Mouse (Mus musculus) forebrain, postnatal 0 days (tissue): ENCODE data around the gene Senp1. TPM values are rescaled to one million over a fixed set of nuclear protein-coding genes. Genes with fewer than 3 reads are reported as not detected.

Experiments
- ATAC-seq: fragments of 200-750 bp; cut with Nextera tagmentation; 2 replicates; pipeline ENCODE4 v1.8.0; 2017; ENCODE audit warnings: mild to moderate bottlenecking, moderate library complexity
- DNase-seq: peaks from one replicate; pipeline ENCODE4 v3.0.0-alpha.2; 2015
- H3K27ac ChIP-seq: fragments of 300-500 bp; sonication (generic); 2 replicates; pipeline ENCODE4 v1.5.1; 2014; ENCODE audit warnings: low read depth, mild to moderate bottlenecking, antibody characterized with exemption, low read length, moderate library complexity, mixed read lengths
- H3K27me3 ChIP-seq: fragments of 300-500 bp; sonication (generic); 2 replicates; pipeline ENCODE4 v1.6.1; 2014; ENCODE audit warnings: mild to moderate bottlenecking, low read length, mixed read lengths; ENCODE audit not compliant: insufficient read depth
- H3K36me3 ChIP-seq: fragments of 300-500 bp; sonication (generic); 2 replicates; pipeline ENCODE4 v1.6.1; 2014; ENCODE audit warnings: mild to moderate bottlenecking, moderate library complexity; ENCODE audit not compliant: insufficient read depth
- H3K4me1 ChIP-seq: fragments of 300-500 bp; sonication (generic); 2 replicates; pipeline ENCODE4 v1.6.1; 2014; ENCODE audit warnings: antibody characterized with exemption; ENCODE audit not compliant: insufficient read depth
- H3K4me2 ChIP-seq: fragments of 300-500 bp; sonication (generic); 2 replicates; pipeline ENCODE4 v1.6.1; 2014; ENCODE audit warnings: low read depth, mild to moderate bottlenecking, moderate library complexity
- H3K4me3 ChIP-seq: fragments of 300-500 bp; sonication (generic); 2 replicates; pipeline ENCODE4 v1.5.1; 2014; ENCODE audit warnings: low read depth, low read length, mixed read lengths
- H3K9ac ChIP-seq: fragments of 300-500 bp; sonication (generic); 2 replicates; pipeline ENCODE4 v1.6.1; 2014; ENCODE audit warnings: mild to moderate bottlenecking
- H3K9me3 ChIP-seq: fragments of 300-500 bp; sonication (generic); 2 replicates; pipeline ENCODE4 v1.6.1; 2016; ENCODE audit warnings: low read length
- CTCF ChIP-seq: sonication (generic); IDR thresholded peaks from 2 replicates; pipeline ENCODE4 v1.5.1; 2016; ENCODE audit warnings: antibody characterized with exemption, control low read depth, low read depth
- WGBS: fragments of 180-500 bp; shearing (Covaris S2); extraction: QIAGEN DNeasy Blood & Tissue Kit; methylation state at CpG from one replicate; pipeline ENCODE4 v1.1.7; 2014; 5-methylcytosine and 5-hydroxymethylcytosine counted together
- polyA plus RNA-seq: library from polyadenylated mRNA; unstranded; fragments of >200 nt; fragmentation: Nextera tagmentation; extraction: Ambion mirVana; gene quantifications from 2 replicates; pipeline ENCODE4 v1.2.1, GENCODE M21; 2015
- total RNA-seq: library from RNA; depleted of rRNA; stranded (reverse); fragments of >200 nt; gene quantifications from 2 replicates; pipeline ENCODE4 v1.2.3, GENCODE M21; 2014

Senp1 gene
- total and polyA plus RNA-seq, 2 experiments from 2014 or later, result 12.2 to 19.8 TPM

GRCm38 (mm10) chr15:98134034-98134433 lies 40.5 kb upstream of the Senp1 start:
- Histone ChIP-seq H3K36me3 (peaks cover 84% of the 10 kb centered on the region), H3K27me3 (no peaks in the 10 kb centered on the region), H3K4me3 (no peak overlapping the region), H3K9ac (no peak overlapping the region), H3K9me3 (no peaks in the 10 kb centered on the region), H3K4me1 (no peaks in the 10 kb centered on the region), H3K4me2 (no peak overlapping the region), H3K27ac (peak overlapping the region; percentile 48; the same call in 1 of the 2 replicates)
- DNase-seq (peak; percentile 7), ATAC-seq (peak; percentile 45; the same call in 1 of the 2 replicates)
- WGBS, result 74% methylated on average over 4 of the region's 4 CpGs
- no peak for TF ChIP-seq CTCF

- DNase-seq (no peak), ATAC-seq (no peak)
- Histone ChIP-seq H3K4me3 (no peak overlapping the region), H3K27me3 (no peaks in the 10 kb centered on the region), H3K4me2 (no peak overlapping the region), H3K27ac (no peak overlapping the region), H3K4me1 (no peaks in the 10 kb centered on the region), H3K36me3 (peaks cover 84% of the 10 kb centered on the region), H3K9me3 (no peaks in the 10 kb centered on the region), H3K9ac (no peak overlapping the region)
- 92% methylated on average over 3 of the region's 3 CpGs for WGBS
- TF ChIP-seq CTCF, result no peak
These were observed 39.9 kb upstream of the Senp1 start for GRCm38 (mm10) chr15:98133471-98133870.

DNA sequence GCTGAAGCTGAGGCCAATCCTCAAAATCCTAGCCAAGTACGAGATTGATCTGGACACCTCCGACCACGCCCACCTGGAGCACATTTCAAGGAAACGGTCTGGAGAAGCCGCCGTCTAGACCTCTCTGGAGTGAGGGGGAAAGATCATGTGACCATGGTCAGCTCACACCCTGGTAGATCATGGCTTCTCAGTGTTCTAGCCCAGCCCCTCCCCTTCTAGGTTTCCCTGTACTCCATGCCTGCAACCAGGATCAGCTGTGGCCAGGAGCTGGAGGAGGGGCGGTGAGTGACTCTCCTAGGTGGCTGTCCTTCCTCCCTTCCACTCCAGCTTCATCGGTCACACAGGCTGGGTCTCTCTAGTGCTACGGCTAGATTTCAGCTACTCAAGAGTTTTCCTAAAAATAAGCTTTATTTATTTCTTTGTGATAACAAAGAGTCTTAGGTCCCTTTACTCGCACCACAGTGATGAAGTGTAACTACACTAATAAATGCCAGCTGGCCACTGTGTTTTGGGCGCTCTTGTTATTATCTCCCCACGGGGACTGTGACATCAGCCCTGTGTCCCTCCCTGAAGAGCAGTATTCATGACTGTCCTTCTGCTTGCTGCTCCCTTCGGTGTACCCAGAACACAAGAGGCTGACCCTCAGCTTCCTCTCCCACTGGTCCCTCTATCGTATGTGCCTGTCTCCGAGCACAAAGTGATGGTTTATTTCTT lies 38.6 kb upstream of the Senp1 start:
- Histone ChIP-seq H3K9ac (no peak overlapping the region), H3K4me1 (no peaks in the 10 kb centered on the region), H3K4me2 (no peak overlapping the region), H3K4me3 (no peak overlapping the region), H3K27ac (no peak overlapping the region), H3K36me3 (peaks cover 93% of the 10 kb centered on the region), H3K9me3 (no peaks in the 10 kb centered on the region), H3K27me3 (no peaks in the 10 kb centered on the region)
- WGBS, result 89% methylated on average over 15 of the region's 15 CpGs
- no peak for DNase-seq
- no peak for ATAC-seq
- no peak for TF ChIP-seq CTCF

- ATAC-seq, result no peak
- Histone ChIP-seq H3K9ac (no peak overlapping the region), H3K4me3 (no peak overlapping the region), H3K9me3 (no peaks in the 10 kb centered on the region), H3K4me2 (no peak overlapping the region), H3K27ac (no peak overlapping the region), H3K4me1 (no peaks in the 10 kb centered on the region), H3K27me3 (no peaks in the 10 kb centered on the region), H3K36me3 (peaks cover 94% of the 10 kb centered on the region)
- DNase-seq, result no peak
- no peak for TF ChIP-seq CTCF
- 91% methylated on average over 7 of the region's 7 CpGs for WGBS
These were observed 37.9 kb upstream of the Senp1 start for GRCm38 (mm10) chr15:98131451-98131850.

DNA sequence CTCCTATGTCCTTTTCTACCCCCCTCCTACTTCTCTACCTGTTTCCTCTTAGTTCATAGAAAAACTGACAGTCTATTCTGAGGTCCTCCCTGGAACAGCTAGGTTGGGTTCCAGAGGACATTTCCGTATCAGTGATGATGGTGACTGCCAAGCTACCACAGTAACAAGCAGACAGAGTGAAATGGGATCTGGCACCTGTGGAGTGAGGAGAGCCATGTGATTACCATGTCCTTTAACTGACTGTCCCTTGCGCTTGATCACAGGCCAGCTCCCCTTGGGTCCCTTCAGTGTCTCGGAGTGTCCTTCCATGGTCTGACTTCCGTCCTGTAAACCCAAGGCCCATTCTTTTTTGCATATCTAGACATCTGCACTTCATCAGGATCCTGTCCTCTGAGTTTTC lies 37.5 kb upstream of the Senp1 start:
- DNase-seq, result no peak
- Histone ChIP-seq H3K27me3 (no peaks in the 10 kb centered on the region), H3K27ac (no peak overlapping the region), H3K9me3 (no peaks in the 10 kb centered on the region), H3K4me2 (no peak overlapping the region), H3K4me3 (no peak overlapping the region), H3K36me3 (peaks cover 94% of the 10 kb centered on the region), H3K4me1 (no peaks in the 10 kb centered on the region), H3K9ac (no peak overlapping the region)
- no peak for ATAC-seq
- WGBS, result 95% methylated on average over 4 of the region's 4 CpGs
- no peak for TF ChIP-seq CTCF

DNA sequence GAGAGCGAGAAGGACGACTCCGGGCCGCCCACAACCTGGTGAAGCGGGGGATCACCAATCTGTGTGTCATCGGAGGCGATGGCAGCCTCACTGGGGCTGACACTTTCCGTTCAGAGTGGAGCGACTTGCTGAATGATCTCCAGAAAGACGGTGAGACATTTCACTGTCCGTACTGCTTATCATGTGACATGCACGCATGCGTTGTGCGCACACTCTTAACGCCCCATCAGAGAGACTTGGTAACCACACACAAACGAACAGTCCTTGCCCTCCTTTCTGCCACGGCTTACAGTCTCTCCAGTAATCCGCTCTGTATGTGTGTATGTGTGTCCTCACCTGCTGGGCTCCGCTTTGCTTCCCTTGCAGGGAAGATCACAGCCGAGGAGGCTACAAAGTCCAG lies 27.3 kb upstream of the Senp1 start:
- Histone ChIP-seq H3K27ac (no peak overlapping the region), H3K4me2 (no peak overlapping the region), H3K36me3 (peaks cover 79% of the 10 kb centered on the region), H3K4me1 (no peaks in the 10 kb centered on the region), H3K9ac (no peak overlapping the region), H3K9me3 (no peaks in the 10 kb centered on the region), H3K4me3 (no peak overlapping the region), H3K27me3 (no peaks in the 10 kb centered on the region)
- 94% methylated on average over 20 of the region's 20 CpGs for WGBS
- TF ChIP-seq CTCF, result no peak
- DNase-seq (no peak), ATAC-seq (no peak)

DNA sequence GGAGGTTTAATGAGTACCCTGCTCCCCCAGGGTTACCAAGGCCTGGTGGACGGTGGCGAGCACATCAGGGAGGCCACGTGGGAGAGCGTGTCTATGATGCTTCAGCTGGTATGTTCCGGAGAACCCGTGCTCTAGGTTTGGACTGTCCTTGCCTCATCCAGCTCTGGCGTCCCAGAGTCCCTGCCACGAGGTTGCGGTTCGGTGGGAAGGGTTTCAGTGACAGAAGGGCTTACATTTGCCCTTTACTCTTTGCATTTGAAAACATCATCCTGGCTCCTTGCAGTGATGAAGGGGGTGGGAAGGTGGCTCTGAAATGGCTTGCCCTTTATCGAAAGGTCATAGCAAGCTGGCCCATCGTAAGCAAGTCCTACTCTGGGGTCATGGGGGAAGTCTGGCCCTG lies 25.8 kb upstream of the Senp1 start:
- DNase-seq, result no peak
- WGBS, result 91% methylated on average over 12 of the region's 12 CpGs
- H3K36me3 ChIP-seq, result peaks cover 79% of the 10 kb centered on the region

More for the DNA sequence above, 25.8 kb upstream of the Senp1 start:
- no peak for TF ChIP-seq CTCF
- Histone ChIP-seq H3K9me3 (no peaks in the 10 kb centered on the region), H3K27me3 (no peaks in the 10 kb centered on the region), H3K4me2 (no peak overlapping the region), H3K9ac (no peak overlapping the region), H3K27ac (no peak overlapping the region), H3K4me1 (no peaks in the 10 kb centered on the region), H3K4me3 (no peak overlapping the region)
- no peak for ATAC-seq
